In the genomic region with DNA sequence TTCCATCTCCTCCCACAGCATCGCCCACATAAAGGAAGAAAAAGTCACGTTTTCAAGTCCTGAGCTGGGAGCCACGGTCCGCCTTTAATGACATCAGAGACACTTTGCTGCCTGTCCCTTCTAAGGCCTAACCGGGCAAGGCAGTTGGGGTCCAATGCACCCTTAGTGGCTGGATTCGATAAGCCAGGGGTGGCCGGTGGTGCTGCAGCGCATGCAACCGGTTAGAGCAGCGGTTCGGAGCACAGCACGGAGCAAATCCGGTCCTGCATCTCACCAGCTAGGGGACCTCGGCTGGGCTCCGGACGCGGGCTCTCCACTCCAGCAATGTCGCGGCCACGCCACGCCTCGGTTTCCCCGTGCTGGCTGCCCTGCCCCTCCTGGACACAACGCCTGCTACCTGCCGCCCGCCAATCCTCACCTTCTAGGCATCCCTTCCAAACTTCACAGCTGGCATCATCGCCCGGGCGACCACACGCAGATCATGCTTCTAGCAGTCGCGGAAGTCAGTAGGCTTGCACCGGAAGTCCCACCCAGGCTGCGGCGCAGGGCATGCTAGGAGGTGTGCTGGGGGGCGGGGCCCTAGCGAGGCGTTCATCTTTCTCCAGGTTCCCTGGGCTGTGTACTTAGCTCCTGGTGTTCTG, we compare ENCODE assay signal across 1 mouse cellular context.
A peak's percentile ranks its signal among the peaks of the same experiment; 100 is the strongest.
TF ChIP-seq lines count a peak whose summit lies in the region.

Gene Snapc4, minus strand, starts transcription at position 523 of the 641 bp plus-strand sequence.

TF ChIP-seq in MEL, 35 proteins besides CTCF, POLR2A, EP300 and RAD21 (continued from another document):
- peak; percentile 97 for TF ChIP-seq MXI1 (IDR thresholded peaks at IDR 0.05; ENCODE audit: low read depth, low read length)
- TF ChIP-seq MAFK (IDR thresholded peaks at IDR 0.05; ENCODE audit: borderline replicate concordance, low read depth, low read length): no peak
- TF ChIP-seq MYB (IDR thresholded peaks at IDR 0.05; ENCODE audit: low read depth, low read length): no peak
- TF ChIP-seq MAX (IDR thresholded peaks at IDR 0.05; ENCODE audit: low read length): peak; percentile 84
- TF ChIP-seq SIN3A (IDR thresholded peaks at IDR 0.05; ENCODE audit: low read length): peak; percentile 96
- no peak for TF ChIP-seq MEF2A (IDR thresholded peaks at IDR 0.05; ENCODE audit: extremely low read depth, insufficient replicate concordance, low read depth, low read length, poor library complexity, severe bottlenecking)
- no peak; the same call in 1 of the 2 replicates for TF ChIP-seq KAT2A (conservative IDR thresholded peaks at IDR 0.05; ENCODE audit: low read depth, low read length)
TF ChIP-seq in MEL: peak in this region for 16.
